Comparison of ENCODE assay signal across 8 mouse cellular contexts in the genomic region with DNA sequence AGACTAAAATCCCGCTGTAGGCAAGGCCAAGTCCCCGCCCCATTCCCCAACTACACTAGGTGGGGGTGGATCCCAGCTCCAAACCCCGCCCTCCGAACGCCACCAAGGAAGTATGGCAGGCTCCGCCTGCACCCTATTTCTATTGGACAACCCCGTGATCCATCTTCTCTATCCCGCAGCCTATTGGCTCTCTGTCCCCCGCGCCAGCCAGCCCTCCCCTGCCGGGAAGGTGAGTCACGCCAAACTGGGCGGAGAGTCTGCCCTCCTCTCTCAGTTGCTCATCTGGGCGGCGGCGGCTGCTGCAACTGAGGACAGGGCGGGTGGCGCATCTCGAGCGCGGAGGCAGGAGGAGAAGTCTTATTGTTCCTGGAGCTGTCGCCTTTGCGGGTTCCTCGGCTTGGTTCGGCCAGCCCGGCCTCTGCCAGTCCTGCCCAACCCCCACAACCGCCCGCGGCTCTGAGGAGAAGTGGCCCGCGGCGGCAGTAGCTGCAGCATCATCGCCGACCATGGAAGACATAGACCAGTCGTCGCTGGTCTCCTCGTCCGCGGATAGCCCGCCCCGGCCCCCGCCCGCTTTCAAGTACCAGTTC. TPM values are rescaled to one million over a fixed set of nuclear protein-coding genes. Genes with fewer than 3 reads are reported as not detected.
DNase-seq lines count a peak whose midpoint lies in the region; ATAC-seq and TF ChIP-seq lines count a peak whose summit lies in the region.

A gene (plus strand): TSS at position 265 of the 590 bp plus-strand sequence.

- peak; percentile 95 for ATAC-seq in frontal cortex, adult (ENCODE audit: low TSS enrichment)
- peak; percentile 97 for ATAC-seq in lung, postnatal 0 days

- no peaks in the 10 kb centered on the region for H3K9me3 ChIP-seq in hindbrain, embryonic 10.5 days
- H3K9me3 ChIP-seq in lung, postnatal 0 days (ENCODE audit: low read length): no peaks in the 10 kb centered on the region

- peak within 1 kb of the TSS; percentile 65 for H3K4me2 ChIP-seq in lung, postnatal 0 days (replicated peaks; ENCODE audit: low read depth, low read length)

- DNase-seq in MN1 (ENCODE audit: low spot score): peak; percentile 99
- DNase-seq in cerebellum, adult 9-10 months: peak; percentile 99
- DNase-seq in hindbrain, embryonic 10.5 days (ENCODE audit: low spot score): peak; percentile 97
- DNase-seq in layer of hippocampus, adult 9-11 months: peak; percentile 99
- peak; percentile 100 for DNase-seq in lung, postnatal 0 days (ENCODE audit: low spot score)
- peak; percentile 95 for DNase-seq in ovary, postnatal 14 days (ENCODE audit: low spot score)
- peak; percentile 98 for DNase-seq in thymus, postnatal 14 days

- H3K4me3 ChIP-seq in hindbrain, embryonic 10.5 days: peak within 1 kb of the TSS; percentile 97
- H3K4me3 ChIP-seq in lung, postnatal 0 days (ENCODE audit: low read depth, low read length): peak within 1 kb of the TSS; percentile 98

- under 1% methylated on average over 43 of the region's 43 CpGs for WGBS in hindbrain, embryonic 10.5 days
- WGBS in lung, postnatal 0 days: 1% methylated on average over 41 of the region's 43 CpGs

- TF ChIP-seq CTCF in lung, postnatal 0 days (IDR thresholded peaks at IDR 0.05): no peak

- H3K27ac ChIP-seq in hindbrain, embryonic 10.5 days: peak within 1 kb of the TSS; percentile 99
- H3K27ac ChIP-seq in lung, postnatal 0 days (ENCODE audit: low read length): peak within 1 kb of the TSS; percentile 97

- peaks cover 19% of the 10 kb centered on the region for H3K4me1 ChIP-seq in hindbrain, embryonic 10.5 days (replicated peaks)
- no peaks in the 10 kb centered on the region for H3K4me1 ChIP-seq in lung, postnatal 0 days (ENCODE audit: insufficient read depth, low read depth, low read length)

- no peaks in the 10 kb centered on the region for H3K27me3 ChIP-seq in hindbrain, embryonic 10.5 days (ENCODE audit: insufficient read depth, poor library complexity, severe bottlenecking)
- H3K27me3 ChIP-seq in lung, postnatal 0 days (replicated peaks; ENCODE audit: insufficient read depth, low read length): no peaks in the 10 kb centered on the region

- TF ChIP-seq EP300 in lung, postnatal 0 days (IDR thresholded peaks at IDR 0.05): no peak

- peak within 1 kb of the TSS; percentile 87 for H3K9ac ChIP-seq in lung, postnatal 0 days (replicated peaks; ENCODE audit: low read depth)

- peaks cover 18% of the 10 kb centered on the region for H3K36me3 ChIP-seq in hindbrain, embryonic 10.5 days
- H3K36me3 ChIP-seq in lung, postnatal 0 days (ENCODE audit: insufficient read depth, low read length): no peaks in the 10 kb centered on the region

RNA-seq across cellular contexts. Expression of the gene that starts here (rescaled TPM):
- polyA plus RNA-seq in hindbrain, embryonic 10.5 days (2016; fragmentation: Nextera tagmentation; extraction: Ambion mirVana): 66.5 and 67.1 TPM in 2 replicates
- polyA plus RNA-seq in lung, postnatal 0 days (2015; fragmentation: Nextera tagmentation; extraction: Ambion mirVana): 57.6 and 67.9 TPM in 2 replicates

Comparison
In these comparisons a context has a peak if more than half of its experiments do, and no peak if none do; other contexts are left out.
1. Peak in every context shown above with its lines: DNase-seq, ATAC-seq, H3K4me3 ChIP-seq and H3K27ac ChIP-seq.